8 mouse cellular contexts compared by ENCODE assay signal in genomic region chr16:56037138-56038010, GRCm38 (mm10). TPM values are rescaled to one million over a fixed set of nuclear protein-coding genes. Genes with fewer than 3 reads are reported as not detected.
A peak's percentile ranks its signal among the peaks of the same experiment; 100 is the strongest.
DNase-seq lines count a peak whose midpoint lies in the region; ATAC-seq and TF ChIP-seq lines count a peak whose summit lies in the region.

Gene Trmt10c, minus strand, starts transcription at chr16:56037819.

- peak within 1 kb of the TSS; percentile 91 for H3K4me3 ChIP-seq in hindbrain, embryonic 12.5 days

- CTCF ChIA-PET in Patski (lab: Charles Lee) = no interaction called here

- H3K9ac ChIP-seq in hindbrain, embryonic 12.5 days = peak within 1 kb of the TSS; percentile 85

- no peaks in the 10 kb centered on the region for H3K27me3 ChIP-seq in Patski
- H3K27me3 ChIP-seq in hindbrain, embryonic 12.5 days = no peaks in the 10 kb centered on the region

- TF ChIP-seq CTCF in Patski (IDR thresholded peaks at IDR 0.05) = no peak

- POLR2A ChIA-PET in Patski (lab: Charles Lee) = no interaction called here

- peaks cover 21% of the 10 kb centered on the region for H3K36me3 ChIP-seq in hindbrain, embryonic 12.5 days

- peak within 1 kb of the TSS; percentile 66 for H3K4me2 ChIP-seq in hindbrain, embryonic 12.5 days (replicated peaks)

- no peaks in the 10 kb centered on the region for H3K9me3 ChIP-seq in hindbrain, embryonic 12.5 days (replicated peaks)

- in situ Hi-C loops in Patski (cut with MboI; ENCODE audit: low pct_unique_long_range_greater_than_20kb) = no loop called here

- peak within 1 kb of the TSS; percentile 88 for H3K27ac ChIP-seq in hindbrain, embryonic 12.5 days

- WGBS in hindbrain, embryonic 12.5 days = under 1% methylated on average over 61 of the region's 63 CpGs

- ATAC-seq in Patski = peak; percentile 97
- peak; percentile 100 for ATAC-seq in hindbrain, embryonic 12.5 days (ENCODE audit: low FRiP score)

- no peak for DNase-seq in Patski (ENCODE audit: low read depth, low spot score)
- peak; percentile 98 to 99 for DNase-seq in cerebellum, postnatal 10 days
- DNase-seq in frontal cortex, postnatal 10 days (ENCODE audit: low spot score in 2 of 2) = peak; percentile 84 to 89
- DNase-seq in layer of hippocampus, postnatal 14 days (ENCODE audit: low spot score in 2 of 2) = peak; percentile 90 to 91
- DNase-seq in lung, postnatal 10 days = peak; percentile 96
- DNase-seq in ovary, postnatal 14 days (ENCODE audit: low spot score) = peak; percentile 90
- peak; percentile 85 to 92 for DNase-seq in thymus, postnatal 10 days (ENCODE audit: low spot score in 2 of 2)

- peaks cover 9% of the 10 kb centered on the region for H3K4me1 ChIP-seq in hindbrain, embryonic 12.5 days

RNA-seq across cellular contexts. Expression of gene Trmt10c, which starts in this region (rescaled TPM):
- 17.9 TPM for polyA plus RNA-seq in Patski (2021)
- polyA plus RNA-seq in hindbrain, embryonic 12.5 days (2016; fragmentation: Nextera tagmentation; extraction: Ambion mirVana) = 25.1 and 25.3 TPM in 2 replicates
- total RNA-seq in layer of hippocampus, postnatal 14 days (2021) = 10 to 100 TPM in 1 of 2 experiments, 1 to 10 TPM in 1; 8.1 to 10.2 TPM
